Mouse (Mus musculus) duodenum, adult 2 months (tissue): ENCODE data around the gene Actr1b. TPM values are rescaled to one million over a fixed set of nuclear protein-coding genes. Genes with fewer than 3 reads are reported as not detected.

Experiments used
- polyA plus RNA-seq: library from polyadenylated mRNA; depleted of rRNA; stranded (reverse); fragments of >200 nt; gene quantifications from 2 replicates; pipeline ENCODE4 v1.2.3, GENCODE M21; 2012; ENCODE audit warnings: low replicate concordance; rRNA removed

Actr1b gene
- polyA plus RNA-seq = 74.6 and 95.8 TPM in 2 replicates

DNA sequence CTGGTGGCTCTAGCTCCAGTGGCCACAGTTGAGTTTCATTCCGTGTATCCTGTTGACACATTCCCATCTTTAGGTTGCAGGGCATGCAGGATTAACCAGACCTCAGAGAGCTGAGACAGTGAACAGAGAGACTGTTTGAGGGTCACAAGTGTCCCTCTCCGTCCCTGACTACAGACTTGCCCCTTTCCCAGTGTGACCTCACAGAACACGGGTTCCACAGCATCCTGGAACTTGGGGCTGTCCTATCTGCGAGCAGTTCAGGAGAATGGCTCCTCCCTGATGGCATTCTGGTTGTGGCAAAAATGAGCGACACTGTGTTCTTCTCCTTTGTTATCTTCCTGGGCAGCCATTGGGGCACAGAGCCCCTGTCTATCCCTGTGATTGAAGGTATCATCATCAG is at the start of gene Actr1b:
Actr1b (minus strand) TSS at position 112 of the 400 bp plus-strand sequence.

DNA sequence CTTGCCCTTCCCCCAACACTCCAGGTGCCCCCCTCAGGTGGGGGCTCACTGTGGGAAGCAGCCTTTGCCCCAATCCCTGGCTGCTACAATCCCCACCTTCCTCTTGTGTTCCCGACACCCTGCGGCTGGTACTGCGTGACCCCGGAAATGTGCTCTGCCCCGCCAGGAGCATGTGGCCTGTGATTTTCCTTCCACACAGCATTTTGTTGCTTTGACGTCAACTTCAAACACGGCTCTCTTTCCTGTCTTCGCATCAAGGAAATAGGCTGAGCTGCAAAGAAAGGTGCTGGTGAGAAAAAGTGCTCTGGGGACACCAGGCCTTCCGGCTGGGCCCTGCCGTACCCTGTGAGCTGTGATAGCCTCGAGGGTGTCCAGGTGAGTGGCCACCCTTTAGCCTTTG is 47.3 kb upstream of the Actr1b start, which contains the start of gene Zap70:
Zap70 (plus strand) TSS at position 231 of the 400 bp plus-strand sequence.

DNA sequence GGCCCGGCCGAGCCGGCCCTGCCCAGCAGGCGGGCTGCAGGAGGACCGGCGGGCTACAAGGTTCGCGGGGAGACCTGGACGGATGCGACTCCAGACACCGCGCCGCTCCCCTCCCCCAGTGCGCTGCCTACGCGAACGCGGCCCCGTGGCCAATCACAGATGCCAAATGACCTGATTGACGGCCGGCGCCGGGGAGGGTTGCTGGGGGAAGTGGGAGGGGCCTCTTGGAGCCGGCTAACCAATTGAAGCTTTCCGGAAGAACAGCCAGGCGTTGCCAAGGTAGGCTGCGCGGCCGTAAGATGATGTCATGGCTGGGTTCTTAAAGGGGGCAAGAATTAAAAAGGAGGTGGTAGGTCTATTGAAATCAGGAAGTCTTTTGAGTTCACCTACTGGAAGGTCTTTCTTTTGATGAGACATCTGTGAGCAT is 4.4 kb downstream of the Actr1b start, which contains the start of gene 4933424G06Rik:
4933424G06Rik (plus strand) TSS at position 296 of the 427 bp plus-strand sequence.

GRCm38 (mm10) chr1:36691271-36692155 is 22.7 kb downstream of the Actr1b start, which contains the start of gene Cox5b:
Gene Cox5b, plus strand, starts transcription at chr1:36691449.

DNA sequence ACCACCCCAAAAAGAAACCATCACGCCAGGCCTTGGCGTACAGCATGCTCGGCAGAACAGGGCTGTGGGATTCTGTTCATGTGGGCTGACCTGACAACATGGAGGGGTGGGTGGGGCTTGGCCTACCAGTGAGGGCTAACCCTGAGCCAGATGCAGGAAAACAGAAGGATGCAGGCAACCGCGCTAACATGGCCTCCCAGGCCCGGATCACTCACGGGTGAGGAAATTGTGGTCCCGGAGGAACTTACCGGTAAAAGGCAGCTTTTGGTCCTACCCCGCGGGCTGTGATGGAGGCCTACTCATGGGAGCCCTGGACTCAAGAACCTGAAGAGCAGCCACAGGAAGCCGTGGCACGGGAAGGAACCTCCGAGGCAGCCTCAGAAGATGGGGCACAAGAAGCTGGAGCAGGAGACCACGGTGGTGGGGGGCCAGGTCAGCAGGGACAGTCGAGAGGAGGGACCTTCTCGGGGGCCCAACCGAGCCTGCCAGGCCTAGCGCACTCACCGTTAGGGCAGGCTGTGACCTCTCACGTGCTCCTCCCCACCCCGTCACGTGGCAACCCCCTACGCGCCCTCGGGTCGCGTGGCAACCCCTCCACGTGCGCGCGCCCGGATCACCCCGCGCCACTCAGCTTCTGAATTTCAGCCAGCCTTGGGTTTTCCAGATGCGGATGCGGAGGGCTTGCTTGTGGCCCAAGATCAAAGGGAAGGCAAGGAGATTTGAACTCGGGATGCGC is 31.4 kb downstream of the Actr1b start, which contains the start of gene Fam178b:
Fam178b (minus strand) TSS at position 564 of the 736 bp plus-strand sequence.

Other genes with a start within 250 kb of the Actr1b start
- gene Cnnm4, start 242.8 kb downstream of the Actr1b start, polyA plus RNA-seq = 40.9 and 84.2 TPM in 2 replicates
- 13.4 and 14.5 TPM in 2 replicates for gene Cnnm3, start 202.6 kb downstream of the Actr1b start, polyA plus RNA-seq
- 5.7 and 7.3 TPM in 2 replicates for gene Ankrd23, start 177.5 kb downstream of the Actr1b start, polyA plus RNA-seq
- not detected in 2 replicates for gene Gm42417, start 175.0 kb downstream of the Actr1b start, polyA plus RNA-seq
- gene Ankrd39, start 167.0 kb downstream of the Actr1b start, polyA plus RNA-seq = 6.2 and 9.5 TPM in 2 replicates
- gene Sema4c, start 156.1 kb downstream of the Actr1b start, polyA plus RNA-seq = 4.7 and 6.1 TPM in 2 replicates
- gene Fam178b, start 31.2 kb downstream of the Actr1b start, polyA plus RNA-seq = 0.72 and 1.3 TPM in 2 replicates
- gene Cox5b, start 23.0 kb downstream of the Actr1b start, polyA plus RNA-seq = 982 and 1,089 TPM in 2 replicates
- not detected in 2 replicates for gene 4933424G06Rik, start 4.3 kb downstream of the Actr1b start, polyA plus RNA-seq
- gene Zap70, start 47.4 kb upstream of the Actr1b start, polyA plus RNA-seq = 3.3 and 11.2 TPM in 2 replicates
- 16.3 and 21.1 TPM in 2 replicates for gene Tmem131, start 229.2 kb upstream of the Actr1b start, polyA plus RNA-seq